Comparison of ENCODE assay signal across 10 mouse cellular contexts in genomic region chr12:8659406-8660279, GRCm38 (mm10). TPM values are rescaled to one million over a fixed set of nuclear protein-coding genes. Genes with fewer than 3 reads are reported as not detected.
DNase-seq lines count a peak whose midpoint lies in the region; TF ChIP-seq lines count a peak whose summit lies in the region.
"Had no signal": no experiment of that assay in that cellular context is flagged by ENCODE, and none has a peak within 500 bp of the region (broad histone marks: within the 10 kb centered on the region; RNA-seq: fewer than 3 reads in every experiment).

No protein-coding gene starts in this region.

- no peaks in the 10 kb centered on the region for H3K27me3 ChIP-seq in forebrain, embryonic 10.5 days (ENCODE audit: poor library complexity, severe bottlenecking)
- H3K27me3 ChIP-seq: limb, embryonic 15.5 days had no signal

- DNase-seq in thymus, postnatal 25 days = peak; percentile 19
- DNase-seq in thymus, postnatal 14 days = no peak
- DNase-seq in brain, adult 2 months (ENCODE audit: low read depth, low spot score) = peak; percentile 43
- DNase-seq in gastrocnemius, adult 2 months = no peak
- DNase-seq in heart, adult 9 months (ENCODE audit: low spot score in 2 of 2) = no peak
- no peak for DNase-seq in forebrain, embryonic 10.5 days (ENCODE audit: extremely low spot score, low spot score)
- DNase-seq: cerebellum, adult 2 months; kidney, postnatal 25 days had no signal

- no peaks in the 10 kb centered on the region for H3K79me2 ChIP-seq in macrophage (ENCODE audit: inconsistent target)

- H3K4me1 ChIP-seq in forebrain, embryonic 10.5 days = no peaks in the 10 kb centered on the region
- H3K4me1 ChIP-seq: limb, embryonic 15.5 days had no signal

- no peaks in the 10 kb centered on the region for H3K9me3 ChIP-seq in forebrain, embryonic 10.5 days
- H3K9me3 ChIP-seq: limb, embryonic 15.5 days had no signal

- WGBS in macrophage (ENCODE audit: missing documents) = 12% methylated on average over 15 of the region's 15 CpGs
- 92% methylated on average over 15 of the region's 15 CpGs for WGBS in forebrain, embryonic 10.5 days

- no peaks in the 10 kb centered on the region for H3K36me3 ChIP-seq in macrophage (ENCODE audit: inconsistent target)
- H3K36me3 ChIP-seq in forebrain, embryonic 10.5 days (replicated peaks) = no peaks in the 10 kb centered on the region
- H3K36me3 ChIP-seq: limb, embryonic 15.5 days had no signal

- intact Hi-C loops in gastrocnemius, adult 2 months (cut with DNase I) = no loop called here

- H3K27ac ChIP-seq in macrophage = peak overlapping the region; percentile 52
- H3K27ac ChIP-seq in gastrocnemius, adult 2 months = no peak overlapping the region; the same call in 1 of the 2 replicates
- H3K27ac ChIP-seq in forebrain, embryonic 10.5 days = no peak overlapping the region
- H3K27ac ChIP-seq: limb, embryonic 15.5 days had no signal

- no peak overlapping the region for H3K4me3 ChIP-seq in macrophage (ENCODE audit: inconsistent target)
- H3K4me3 ChIP-seq in gastrocnemius, adult 2 months = no peak overlapping the region
- H3K4me3 ChIP-seq in forebrain, embryonic 10.5 days = no peak overlapping the region
- H3K4me3 ChIP-seq: limb, embryonic 15.5 days had no signal

- no peak for TF ChIP-seq CTCF in gastrocnemius, adult 2 months (IDR thresholded peaks at IDR 0.05)

RNA-seq across cellular contexts. Expression of gene Pum2, which starts 14.3 kb away (rescaled TPM):
- 100 to 1,000 TPM; 102 to 213 (median 156) TPM for total RNA-seq in macrophage (2018; cell fraction: chromatin; rRNA removed)
- 100 to 1,000 TPM in 3 of 26 experiments, 10 to 100 TPM in 23; 78.7 to 145 (median 89.1) TPM for total RNA-seq in macrophage (2018; cell fraction: cytosol; rRNA removed)
- total RNA-seq in macrophage (2018; cell fraction: nucleus; rRNA removed) = 100 to 1,000 TPM in 23 of 26 experiments, 10 to 100 TPM in 3; 91.6 to 221 (median 127) TPM
- 61.0 to 80.1 TPM (median 72.2 TPM) in 3 replicates for polyA plus RNA-seq in macrophage (2018)
- total RNA-seq in gastrocnemius, adult 2 months (2021) = 10 to 100 TPM; 83.1 to 83.6 TPM
- polyA plus RNA-seq in forebrain, embryonic 10.5 days (2016; fragmentation: Nextera tagmentation; extraction: Ambion mirVana) = 76.2 and 80.0 TPM in 2 replicates

Comparison
In these comparisons a context has a peak if more than half of its experiments do, and no peak if none do; other contexts are left out.
1. DNase-seq: peak in thymus, postnatal 25 days (single experiment) and brain, adult 2 months (single experiment); none in thymus, postnatal 14 days (single experiment), gastrocnemius, adult 2 months (single experiment), heart, adult 9 months (0 of 2) and forebrain, embryonic 10.5 days (single experiment).